Mouse (Mus musculus) kidney, adult 11 months (tissue): Measurements from ENCODE around the gene Atp10b.
A peak's percentile ranks its signal among the peaks of the same experiment; 100 is the strongest.

Source experiments
- DNase-seq: peaks from one replicate; pipeline ENCODE4 v3.0.0; 2022

Gene Atp10b

GRCm38 (mm10) chr11:43203580-43203979, 53.9 kb downstream of the Atp10b start:
- DNase-seq = no peak

- DNase-seq = no peak
These were observed 63.5 kb downstream of the Atp10b start for GRCm38 (mm10) chr11:43213134-43213533.

- no peak for DNase-seq
These were observed 64.1 kb downstream of the Atp10b start for GRCm38 (mm10) chr11:43213740-43214139.

- DNase-seq = no peak
These were observed 67.3 kb downstream of the Atp10b start for GRCm38 (mm10) chr11:43217021-43217420.

- no peak for DNase-seq
These were observed 80.6 kb downstream of the Atp10b start for GRCm38 (mm10) chr11:43230231-43230630.

GRCm38 (mm10) chr11:43232073-43232472, 82.4 kb downstream of the Atp10b start:
- DNase-seq = no peak

- DNase-seq = no peak
These were observed 86.8 kb downstream of the Atp10b start for GRCm38 (mm10) chr11:43236360-43237039.

GRCm38 (mm10) chr11:43239804-43240203, 90.1 kb downstream of the Atp10b start:
- no peak for DNase-seq

- no peak for DNase-seq
These were observed 103.4 kb downstream of the Atp10b start for GRCm38 (mm10) chr11:43253034-43253433.

- no peak for DNase-seq
These were observed 105.6 kb downstream of the Atp10b start for GRCm38 (mm10) chr11:43255262-43255661.

- no peak for DNase-seq
These were observed 107.6 kb downstream of the Atp10b start for GRCm38 (mm10) chr11:43257291-43257690.

GRCm38 (mm10) chr11:43257781-43258180, 108.1 kb downstream of the Atp10b start:
- DNase-seq = no peak

GRCm38 (mm10) chr11:43263548-43264218, 114.0 kb downstream of the Atp10b start:
- peak; percentile 18 for DNase-seq

GRCm38 (mm10) chr11:43267505-43267904, 117.8 kb downstream of the Atp10b start:
- no peak for DNase-seq

- DNase-seq = no peak
These were observed 120.0 kb downstream of the Atp10b start for GRCm38 (mm10) chr11:43269503-43270255.

GRCm38 (mm10) chr11:43270256-43270806, 120.7 kb downstream of the Atp10b start:
- DNase-seq = no peak

GRCm38 (mm10) chr11:43273896-43274295, 124.2 kb downstream of the Atp10b start:
- no peak for DNase-seq

- DNase-seq = no peak
These were observed 147.9 kb downstream of the Atp10b start for GRCm38 (mm10) chr11:43297584-43297983.

GRCm38 (mm10) chr11:43311000-43311399, 161.3 kb downstream of the Atp10b start:
- no peak for DNase-seq
